Mouse (Mus musculus): ENCODE measurements around the gene Lrrc58. TPM values are rescaled to one million over a fixed set of nuclear protein-coding genes. Genes with fewer than 3 reads are reported as not detected.

Lrrc58 gene
- polyA plus RNA-seq, 1 experiment from 2014 or later = 52.5 TPM

- WGBS = 2% methylated on average over 53 of the region's 53 CpGs
- peak within 1 kb of the TSS; percentile 79 for H3K27ac ChIP-seq (replicated peaks)
- peaks cover 39% of the 10 kb centered on the region for H3K27me3 ChIP-seq (ENCODE audit: low read depth, poor library complexity, severe bottlenecking)
- DNase-seq (ENCODE audit: low spot score) = peak; percentile 71
- H3K4me1 ChIP-seq = peaks cover 19% of the 10 kb centered on the region
- H3K36me3 ChIP-seq = no peaks in the 10 kb centered on the region
- no peaks in the 10 kb centered on the region for H3K9me3 ChIP-seq (replicated peaks)
- H3K4me3 ChIP-seq = peak within 1 kb of the TSS; percentile 60
These were observed 48.1 kb downstream of the Lrrc58 start, which contains the start of gene Gpr156 for GRCm38 (mm10) chr16:37916138-37916817. Gene Gpr156 (plus strand): TSS chr16:37916496.

DNA sequence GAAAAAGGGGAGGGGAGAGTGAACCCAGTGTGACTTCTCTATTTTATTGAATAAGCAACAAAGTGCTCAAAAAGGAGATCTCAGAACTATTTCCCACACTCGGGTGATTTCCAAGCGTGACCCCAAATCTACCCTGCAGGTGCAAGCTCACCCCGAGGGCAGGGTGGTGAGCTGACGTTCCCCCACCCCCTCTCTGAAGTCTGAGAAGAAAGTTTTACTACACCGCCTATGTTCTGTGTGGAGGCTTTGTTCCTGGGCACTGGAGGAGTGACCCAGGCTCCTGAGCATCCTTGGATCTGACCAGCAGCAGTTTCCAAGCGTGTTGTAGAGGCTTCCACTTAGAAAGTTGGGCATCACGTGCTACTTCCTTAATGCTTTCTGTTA lies 48.6 kb downstream of the Lrrc58 start:
- 14% methylated on average over 7 of the region's 7 CpGs for WGBS
- no peak for DNase-seq (ENCODE audit: low spot score)
- H3K36me3 ChIP-seq = no peaks in the 10 kb centered on the region
- peaks cover 39% of the 10 kb centered on the region for H3K27me3 ChIP-seq (ENCODE audit: low read depth, poor library complexity, severe bottlenecking)
- peak overlapping the region; percentile 60 for H3K4me3 ChIP-seq
- peaks cover 19% of the 10 kb centered on the region for H3K4me1 ChIP-seq
- no peaks in the 10 kb centered on the region for H3K9me3 ChIP-seq (replicated peaks)
- peak overlapping the region; percentile 79; the same call in 1 of the 2 replicates for H3K27ac ChIP-seq (replicated peaks)

DNA sequence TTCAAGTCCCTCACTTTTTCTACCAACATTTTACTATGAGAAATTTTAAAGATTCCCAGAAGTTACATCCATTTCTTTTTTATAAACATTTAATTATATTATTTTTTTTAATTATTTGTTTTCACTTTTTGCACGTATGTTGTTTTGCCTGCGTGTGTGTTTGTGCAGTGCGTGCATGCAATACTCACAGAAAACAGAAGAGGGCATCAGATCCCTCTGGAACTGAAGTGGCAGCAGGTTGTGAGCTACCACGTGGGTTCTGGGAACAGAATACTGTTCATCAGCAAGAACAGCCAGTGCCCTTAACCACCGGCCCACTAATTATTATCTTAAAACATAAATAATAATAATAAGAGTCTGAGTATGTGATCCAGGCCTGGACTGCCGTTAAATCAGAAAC lies 50.8 kb downstream of the Lrrc58 start:
- Histone ChIP-seq H3K9me3 (replicated peaks) (no peaks in the 10 kb centered on the region), H3K4me1 (peaks cover 19% of the 10 kb centered on the region), H3K27ac (replicated peaks) (no peak overlapping the region), H3K4me3 (no peak overlapping the region), H3K36me3 (no peaks in the 10 kb centered on the region), H3K27me3 (ENCODE audit: low read depth, poor library complexity, severe bottlenecking) (peaks cover 38% of the 10 kb centered on the region)
- no peak for DNase-seq (ENCODE audit: low spot score)
- WGBS = 84% methylated on average over 6 of the region's 6 CpGs

DNA sequence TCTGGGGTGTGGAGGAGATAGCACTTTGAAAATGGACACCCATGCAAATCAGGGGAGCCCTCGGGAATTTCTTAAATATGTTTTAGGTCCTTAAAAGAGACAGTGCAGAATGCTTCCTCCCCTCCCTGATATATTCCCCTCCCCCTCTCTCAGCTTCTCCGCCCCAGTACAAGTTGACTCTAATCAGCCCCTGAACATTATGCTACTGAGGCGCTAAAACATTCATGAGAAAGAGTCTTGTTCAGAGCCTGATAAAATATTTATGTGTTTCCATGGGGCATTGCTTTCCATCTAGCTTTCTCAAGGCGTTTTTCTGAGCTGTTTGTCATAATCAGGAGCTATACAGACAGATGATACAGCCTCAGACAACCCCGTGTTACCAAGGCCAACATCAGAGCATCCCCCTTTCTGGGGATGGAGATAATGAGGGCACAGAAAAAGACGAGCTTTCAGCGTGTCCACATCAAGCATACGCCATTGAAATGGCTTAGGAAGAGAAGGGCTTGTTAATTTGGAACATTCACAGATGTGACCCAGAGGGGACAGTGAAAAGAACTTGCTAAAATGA lies 52.7 kb downstream of the Lrrc58 start:
- DNase-seq (ENCODE audit: low spot score) = no peak
- no peaks in the 10 kb centered on the region for H3K36me3 ChIP-seq
- H3K4me3 ChIP-seq = no peak overlapping the region
- no peak overlapping the region for H3K27ac ChIP-seq (replicated peaks)
- WGBS = 67% methylated on average over 8 of the region's 8 CpGs
- no peaks in the 10 kb centered on the region for H3K9me3 ChIP-seq (replicated peaks)
- H3K4me1 ChIP-seq = peaks cover 14% of the 10 kb centered on the region
- peaks cover 19% of the 10 kb centered on the region for H3K27me3 ChIP-seq (ENCODE audit: low read depth, poor library complexity, severe bottlenecking)

DNA sequence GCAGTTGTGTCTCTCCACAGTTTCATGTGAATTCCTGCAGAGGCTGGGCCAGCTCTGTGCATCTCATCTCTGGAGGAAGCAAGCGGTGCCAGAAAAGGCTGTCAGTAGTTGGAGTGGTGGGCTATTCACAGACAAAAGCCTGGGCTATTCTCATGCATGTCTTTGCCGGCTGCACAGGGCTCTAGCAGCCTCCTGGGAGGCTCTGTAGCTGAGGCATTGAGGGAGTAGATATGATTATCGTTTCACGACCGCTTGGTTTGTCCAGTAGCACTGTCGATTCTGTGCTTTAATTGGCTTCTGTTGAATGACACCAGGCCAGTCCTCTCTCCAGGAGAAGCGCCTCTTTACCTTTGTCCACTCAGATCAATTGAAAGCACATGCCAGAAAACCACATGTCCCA lies 57.9 kb downstream of the Lrrc58 start:
- peak; percentile 42 for DNase-seq (ENCODE audit: low spot score)
- H3K27ac ChIP-seq (replicated peaks) = peak overlapping the region; percentile 70

DNA sequence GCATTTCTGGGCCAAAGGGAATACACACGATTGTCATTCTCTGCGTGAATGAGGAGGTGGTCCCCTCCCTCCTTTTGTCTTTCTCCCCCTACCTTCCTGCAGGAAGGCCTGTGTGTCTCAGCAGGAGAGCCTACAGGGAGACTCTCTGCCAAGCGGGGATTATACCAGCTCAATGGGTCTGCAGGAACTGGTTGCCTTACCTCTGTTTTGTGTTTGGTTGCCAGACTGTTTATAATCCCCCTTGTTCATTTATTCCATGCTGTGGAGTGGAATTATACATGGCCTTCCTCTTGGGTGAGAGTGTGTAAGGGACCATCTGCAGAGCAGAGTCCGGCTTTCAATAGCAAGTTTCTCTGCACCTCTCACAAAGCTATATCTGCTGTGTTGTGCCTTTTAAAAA lies 58.9 kb downstream of the Lrrc58 start:
- no peak overlapping the region for H3K27ac ChIP-seq (replicated peaks)
- WGBS = 9% methylated on average over 4 of the region's 4 CpGs
- no peaks in the 10 kb centered on the region for H3K36me3 ChIP-seq
- H3K4me1 ChIP-seq = peaks cover 29% of the 10 kb centered on the region
- no peak overlapping the region for H3K4me3 ChIP-seq
- H3K27me3 ChIP-seq (ENCODE audit: low read depth, poor library complexity, severe bottlenecking) = no peaks in the 10 kb centered on the region
- H3K9me3 ChIP-seq (replicated peaks) = peaks cover 4% of the 10 kb centered on the region; the same call in 1 of the 2 replicates
- peak; percentile 26 for DNase-seq (ENCODE audit: low spot score)

More for the DNA sequence above, 57.9 kb downstream of the Lrrc58 start:
- Histone ChIP-seq H3K36me3 (no peaks in the 10 kb centered on the region), H3K27me3 (ENCODE audit: low read depth, poor library complexity, severe bottlenecking) (no peaks in the 10 kb centered on the region), H3K4me3 (peak overlapping the region; percentile 28), H3K4me1 (peaks cover 29% of the 10 kb centered on the region), H3K9me3 (replicated peaks) (no peaks in the 10 kb centered on the region; the same call in 1 of the 2 replicates)
- WGBS = 15% methylated on average over 7 of the region's 7 CpGs

GRCm38 (mm10) chr16:37929006-37929405 lies 60.8 kb downstream of the Lrrc58 start:
- H3K36me3 ChIP-seq = no peaks in the 10 kb centered on the region
- H3K27me3 ChIP-seq (ENCODE audit: low read depth, poor library complexity, severe bottlenecking) = no peaks in the 10 kb centered on the region
- no peak overlapping the region for H3K4me3 ChIP-seq
- peaks cover 4% of the 10 kb centered on the region; the same call in 1 of the 2 replicates for H3K9me3 ChIP-seq (replicated peaks)
- H3K4me1 ChIP-seq = peaks cover 29% of the 10 kb centered on the region
- no peak overlapping the region for H3K27ac ChIP-seq (replicated peaks)
- DNase-seq (ENCODE audit: low spot score) = no peak
- 67% methylated on average over 2 of the region's 2 CpGs for WGBS

GRCm38 (mm10) chr16:37929626-37930025 lies 61.4 kb downstream of the Lrrc58 start:
- Histone ChIP-seq H3K4me1 (peaks cover 29% of the 10 kb centered on the region), H3K27me3 (ENCODE audit: low read depth, poor library complexity, severe bottlenecking) (no peaks in the 10 kb centered on the region), H3K36me3 (no peaks in the 10 kb centered on the region), H3K9me3 (replicated peaks) (peaks cover 4% of the 10 kb centered on the region; the same call in 1 of the 2 replicates), H3K4me3 (no peak overlapping the region), H3K27ac (replicated peaks) (no peak overlapping the region)
- WGBS = 88% methylated on average over 2 of the region's 2 CpGs
- no peak for DNase-seq (ENCODE audit: low spot score)

GRCm38 (mm10) chr16:37934932-37935331 lies 66.7 kb downstream of the Lrrc58 start:
- H3K36me3 ChIP-seq = no peaks in the 10 kb centered on the region
- 0 out of 2 replicates have a peak, but pooled peaks cover 5% of the 10 kb centered on the region for H3K27me3 ChIP-seq (ENCODE audit: low read depth, poor library complexity, severe bottlenecking)
- DNase-seq (ENCODE audit: low spot score) = no peak
- H3K4me3 ChIP-seq = no peak overlapping the region
- no peak overlapping the region for H3K27ac ChIP-seq (replicated peaks)
- peaks cover 4% of the 10 kb centered on the region; the same call in 1 of the 2 replicates for H3K9me3 ChIP-seq (replicated peaks)
- 95% methylated on average over 2 of the region's 2 CpGs for WGBS
- peaks cover 21% of the 10 kb centered on the region for H3K4me1 ChIP-seq

DNA sequence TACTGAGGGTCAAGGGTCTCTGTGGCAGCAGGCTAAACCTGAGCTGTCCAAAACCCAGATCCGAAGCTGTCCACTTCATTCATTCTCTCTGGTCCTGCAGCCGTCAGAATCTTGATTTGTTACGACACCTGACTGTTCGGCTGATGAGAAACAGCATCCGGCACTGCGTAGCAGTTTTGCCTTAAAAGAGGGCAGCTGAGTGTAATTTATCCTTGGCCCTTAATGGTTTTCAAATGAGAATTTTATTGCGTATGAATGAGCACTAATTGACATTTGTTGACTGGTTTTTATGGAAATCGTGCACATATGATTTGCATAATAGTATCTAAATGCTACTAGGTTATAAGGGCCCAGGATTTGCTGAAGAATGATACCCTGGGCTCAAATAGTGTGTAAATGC lies 69.1 kb downstream of the Lrrc58 start:
- no peaks in the 10 kb centered on the region for H3K9me3 ChIP-seq (replicated peaks)
- H3K4me3 ChIP-seq = no peak overlapping the region
- DNase-seq (ENCODE audit: low spot score) = no peak
- H3K27me3 ChIP-seq (ENCODE audit: low read depth, poor library complexity, severe bottlenecking) = 0 out of 2 replicates have a peak, but pooled peaks cover 5% of the 10 kb centered on the region
- peaks cover 25% of the 10 kb centered on the region for H3K4me1 ChIP-seq
- no peak overlapping the region for H3K27ac ChIP-seq (replicated peaks)
- no peaks in the 10 kb centered on the region for H3K36me3 ChIP-seq
- WGBS = 88% methylated on average over 8 of the region's 8 CpGs

Other genes starting within 250 kb of the Lrrc58 start
- gene Ndufb4, start 213.9 kb upstream of the Lrrc58 start, polyA plus RNA-seq (2016; fragmentation: Nextera tagmentation; extraction: Ambion mirVana) = 46.2 and 50.9 TPM in 2 replicates
- 168 and 195 TPM in 2 replicates for gene Fstl1, start 91.5 kb upstream of the Lrrc58 start, polyA plus RNA-seq (2016; fragmentation: Nextera tagmentation; extraction: Ambion mirVana)
- gene Gm36028, start 7.2 kb upstream of the Lrrc58 start, polyA plus RNA-seq (2016; fragmentation: Nextera tagmentation; extraction: Ambion mirVana) = 0.25 and 0.34 TPM in 2 replicates
- gene Gpr156, start 48.1 kb downstream of the Lrrc58 start, polyA plus RNA-seq (2016; fragmentation: Nextera tagmentation; extraction: Ambion mirVana) = 2.0 and 3.2 TPM in 2 replicates
- gene Gsk3b, start 220.6 kb downstream of the Lrrc58 start, polyA plus RNA-seq (2016; fragmentation: Nextera tagmentation; extraction: Ambion mirVana) = 72.9 and 90.7 TPM in 2 replicates

Measured in midbrain, embryonic 10.5 days (tissue).